Mouse (Mus musculus): ENCODE data around the gene Rusc1. TPM values are rescaled to one million over a fixed set of nuclear protein-coding genes. Genes with fewer than 3 reads are reported as not detected.

The Rusc1 gene
- total and polyA plus RNA-seq, 3 experiments = 40.8 to 58.9 TPM; not detected in 1

DNA sequence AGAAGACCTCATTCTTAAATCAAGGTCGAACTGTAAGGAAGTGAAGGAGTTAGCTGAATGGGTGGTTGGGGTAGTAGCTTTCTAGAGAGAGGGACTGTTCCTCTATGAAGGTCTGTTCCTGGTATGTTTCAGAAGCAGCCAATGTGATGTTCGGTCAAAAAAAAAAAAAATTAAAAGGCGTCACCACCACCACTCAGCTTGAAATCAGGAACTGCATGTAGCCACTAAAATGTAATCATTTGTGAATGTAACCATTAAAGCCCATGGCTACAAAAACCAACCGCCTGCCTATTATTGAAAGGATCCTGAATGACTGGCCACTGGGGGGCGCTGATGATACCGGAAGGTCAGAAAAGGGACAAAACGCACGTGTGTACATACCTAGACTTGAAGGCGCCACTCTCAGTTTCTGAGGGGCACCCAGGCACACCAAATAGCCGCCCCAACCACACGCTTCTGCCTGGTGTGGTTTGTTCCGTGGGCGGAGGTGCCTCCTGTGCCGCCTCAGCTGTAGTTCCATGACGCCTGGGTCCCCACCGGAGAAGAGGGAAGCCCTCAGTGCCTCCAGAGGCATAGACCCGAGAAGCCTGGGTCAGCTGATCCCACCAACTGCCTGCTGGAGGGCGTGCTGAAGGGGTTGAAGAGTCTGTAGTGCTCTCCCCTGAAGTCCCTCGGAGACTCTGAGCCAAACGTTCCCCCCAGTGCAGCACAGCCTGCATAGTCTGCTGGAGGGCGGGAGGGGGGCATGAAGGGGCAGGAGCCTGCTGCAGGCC lies 5.6 kb downstream of the Rusc1 start:
- Histone ChIP-seq H3K79me2 (ENCODE audit: control insufficient read depth, insufficient read depth, low read length, poor library complexity) (peaks cover 2% of the 10 kb centered on the region), H3K27me3 (ENCODE audit: control insufficient read depth in 1 of 2, insufficient read depth in 2 of 2, low read length in 2 of 2) (no peaks in the 10 kb centered on the region), H3K4me1 (ENCODE audit: control insufficient read depth in 1 of 2, insufficient read depth in 2 of 2, low read length in 2 of 2) (peaks cover 3 to 28% of the 10 kb centered on the region in 2 experiments; a peak in 3 of 4 replicates), H3K36me3 (ENCODE audit: control insufficient read depth in 1 of 2, insufficient read depth in 2 of 2, low read length in 2 of 2) (peaks cover 0 to 11% of the 10 kb centered on the region in 2 experiments; a peak in 2 of 4 replicates), H3K9me3 (replicated peaks; ENCODE audit: insufficient read depth, low read length) (no peaks in the 10 kb centered on the region), H3K4me3 (ENCODE audit: control insufficient read depth in 1 of 2, insufficient read depth in 1 of 2, low read depth in 2 of 2, low read length in 2 of 2) (peak overlapping the region in 1 of 2 experiments; percentile 39; a peak in 2 of 4 replicates), H3K27ac (ENCODE audit: control insufficient read depth, low read depth, low read length) (peak overlapping the region; percentile 64), H3K9ac (ENCODE audit: control insufficient read depth, low read depth, low read length, poor library complexity, severe bottlenecking) (peak overlapping the region; percentile 73)
- DNase-seq (ENCODE audit: low read depth, low spot score) = peak; percentile 97
- no peak for TF ChIP-seq ZKSCAN1 (IDR thresholded peaks at IDR 0.05; ENCODE audit: low read depth, low read length)
- TF ChIP-seq HCFC1 (IDR thresholded peaks at IDR 0.05; ENCODE audit: low read depth, low read length) = peak; percentile 74
- TF ChIP-seq EP300 (IDR thresholded peaks at IDR 0.05; ENCODE audit: low read depth in 1 of 2, low read length in 2 of 2) = peak in 1 of 2 experiments; percentile 38; a peak in 1 of 4 replicates
- TF ChIP-seq E2F4 (IDR thresholded peaks at IDR 0.05; ENCODE audit: borderline replicate concordance, low read depth, low read length) = no peak
- TF ChIP-seq MYC (IDR thresholded peaks at IDR 0.05; ENCODE audit: low read depth, low read length) = peak; percentile 100
- TF ChIP-seq CHD2 (IDR thresholded peaks at IDR 0.05; ENCODE audit: low read length) = no peak
- TF ChIP-seq BHLHE40 (IDR thresholded peaks at IDR 0.05; ENCODE audit: borderline replicate concordance, low read depth, low read length) = peak; percentile 89
- no peak for TF ChIP-seq RCOR1 (IDR thresholded peaks at IDR 0.05; ENCODE audit: low read depth, low read length)
- TF ChIP-seq ZNF384 (IDR thresholded peaks at IDR 0.05; ENCODE audit: low read depth, low read length) = peak; percentile 92
- TF ChIP-seq ETS1 (IDR thresholded peaks at IDR 0.05; ENCODE audit: low read depth, low read length) = peak; percentile 72; the same call in 1 of the 2 replicates
- TF ChIP-seq GATA1 (IDR thresholded peaks at IDR 0.05; ENCODE audit: low read depth, low read length) = peak; percentile 25; the same call in 1 of the 2 replicates
- TF ChIP-seq CHD1 (IDR thresholded peaks at IDR 0.05; ENCODE audit: low read depth, low read length) = no peak
- TF ChIP-seq MAX (IDR thresholded peaks at IDR 0.05; ENCODE audit: low read length) = peak; percentile 100
- TF ChIP-seq JUND (IDR thresholded peaks at IDR 0.05; ENCODE audit: low read depth, low read length) = no peak
- TF ChIP-seq CTCF (IDR thresholded peaks at IDR 0.05 in 2 of 3, conservative IDR thresholded peaks at IDR 0.05 in 1 of 3; ENCODE audit: control insufficient read depth in 1 of 3, insufficient read depth in 1 of 3, low read depth in 2 of 3, low read length in 3 of 3, poor library complexity in 1 of 3, severe bottlenecking in 1 of 3) = peak; percentile 74 to 98 (median 92)
- no peak for TF ChIP-seq USF2 (IDR thresholded peaks at IDR 0.05; ENCODE audit: borderline replicate concordance in 1 of 2, insufficient read depth in 1 of 2, low read depth in 1 of 2, low read length in 2 of 2)
- TF ChIP-seq MYB (IDR thresholded peaks at IDR 0.05; ENCODE audit: low read depth, low read length) = no peak
- no peak for TF ChIP-seq KAT2A (conservative IDR thresholded peaks at IDR 0.05; ENCODE audit: low read depth, low read length)
- TF ChIP-seq POLR2AphosphoS5 (IDR thresholded peaks at IDR 0.05; ENCODE audit: borderline replicate concordance, low read depth, low read length) = no peak
- TF ChIP-seq MEF2A (IDR thresholded peaks at IDR 0.05; ENCODE audit: extremely low read depth, insufficient replicate concordance, low read depth, low read length, poor library complexity, severe bottlenecking) = no peak
- TF ChIP-seq UBTF (IDR thresholded peaks at IDR 0.05; ENCODE audit: borderline replicate concordance, insufficient read depth, low read depth, low read length) = no peak
- TF ChIP-seq POLR2AphosphoS2 (IDR thresholded peaks at IDR 0.05; ENCODE audit: low read length) = no peak
- peak; percentile 68 for TF ChIP-seq TBP (IDR thresholded peaks at IDR 0.05; ENCODE audit: low read depth, low read length)
- TF ChIP-seq GABPA (IDR thresholded peaks at IDR 0.05; ENCODE audit: low read depth, low read length) = no peak
- TF ChIP-seq NRF1 (IDR thresholded peaks at IDR 0.05; ENCODE audit: insufficient read depth, low read depth, low read length, poor library complexity, severe bottlenecking) = no peak
- TF ChIP-seq ZMIZ1 (IDR thresholded peaks at IDR 0.05; ENCODE audit: low read depth, low read length) = no peak
- peak; percentile 11; the same call in 1 of the 2 replicates for TF ChIP-seq MAZ (IDR thresholded peaks at IDR 0.05; ENCODE audit: low read depth, low read length)
- peak; percentile 84 for TF ChIP-seq ELF1 (IDR thresholded peaks at IDR 0.05; ENCODE audit: low read depth, low read length)
- peak; percentile 45; the same call in 1 of the 2 replicates for TF ChIP-seq TCF12 (IDR thresholded peaks at IDR 0.05; ENCODE audit: low read depth, low read length)
- peak; percentile 69 for TF ChIP-seq RAD21 (IDR thresholded peaks at IDR 0.05; ENCODE audit: low read depth, low read length)
- TF ChIP-seq ZC3H11A (IDR thresholded peaks at IDR 0.05; ENCODE audit: low read depth, low read length) = peak; percentile 57
- TF ChIP-seq MXI1 (IDR thresholded peaks at IDR 0.05; ENCODE audit: low read depth, low read length) = peak; percentile 100
- peak; percentile 48 to 73; a peak in 2 of 4 replicates for TF ChIP-seq POLR2A (IDR thresholded peaks at IDR 0.05; ENCODE audit: control insufficient read depth in 1 of 2, insufficient read depth in 1 of 2, low read depth in 1 of 2, low read length in 2 of 2, poor library complexity in 1 of 2)
- TF ChIP-seq MAFK (IDR thresholded peaks at IDR 0.05; ENCODE audit: borderline replicate concordance, low read depth, low read length) = no peak
- TF ChIP-seq NELFE (IDR thresholded peaks at IDR 0.05; ENCODE audit: low read depth, low read length) = peak; percentile 47
